Mouse (Mus musculus): ENCODE measurements at regions not wholly inside any gene's neighbourhood (a gene's known extent, or its start where the extent isn't known, plus 50 kb on each side); places are given as distances from the start of the nearest gene placed in this dataset.

DNA sequence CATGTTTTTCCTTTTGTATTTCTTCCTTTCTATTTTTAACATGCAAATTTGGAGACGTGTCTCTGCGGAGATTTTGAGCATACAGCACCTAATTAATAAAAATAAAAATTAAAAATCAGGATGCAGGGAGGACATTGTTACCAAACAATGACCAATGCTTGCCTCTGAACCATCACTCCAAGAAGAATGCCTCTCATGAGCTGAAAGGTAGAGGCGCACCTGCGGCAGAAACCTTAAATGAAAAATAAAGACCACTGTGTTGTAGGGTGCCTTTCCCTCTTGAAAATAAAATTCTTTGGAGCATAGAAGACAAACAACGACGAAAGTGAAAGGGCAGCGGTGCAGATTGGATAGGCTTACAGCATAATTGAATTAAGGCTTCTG, 204.8 kb upstream of the Isl1 start:
- Histone ChIP-seq H3K36me3 (no peaks in the 10 kb centered on the region), H3K4me1 (replicated peaks) (0 out of 2 replicates have a peak, but pooled peaks cover 9% of the 10 kb centered on the region), H3K27me3 (peaks cover 8% of the 10 kb centered on the region), H3K4me2 (peak overlapping the region; percentile 53), H3K9ac (no peak overlapping the region; the same call in 1 of the 2 replicates), H3K4me3 (peak overlapping the region; percentile 24), H3K9me3 (no peaks in the 10 kb centered on the region), H3K27ac (replicated peaks) (no peak overlapping the region)
- no peak for ATAC-seq (ENCODE audit: low FRiP score, low read depth)
- 38% methylated on average over 7 of the region's 7 CpGs for WGBS

- no peak overlapping the region for H3K27ac ChIP-seq (replicated peaks)
- no peak overlapping the region for H3K4me2 ChIP-seq
- H3K4me3 ChIP-seq: no peak overlapping the region
- H3K27me3 ChIP-seq: peaks cover 8% of the 10 kb centered on the region
- ATAC-seq (ENCODE audit: low FRiP score, low read depth): no peak
- H3K36me3 ChIP-seq: no peaks in the 10 kb centered on the region
- H3K9ac ChIP-seq: no peak overlapping the region
- 0 out of 2 replicates have a peak, but pooled peaks cover 9% of the 10 kb centered on the region for H3K4me1 ChIP-seq (replicated peaks)
- 83% methylated on average over 4 of the region's 4 CpGs for WGBS
- H3K9me3 ChIP-seq: no peaks in the 10 kb centered on the region
Observed at GRCm38 (mm10) chr13:116512398-116512797, 202.9 kb upstream of the Isl1 start.

GRCm38 (mm10) chr13:116508213-116508811, 198.8 kb upstream of the Isl1 start:
- 82% methylated on average over 7 of the region's 7 CpGs for WGBS

GRCm38 (mm10) chr13:116497659-116498414, 188.3 kb upstream of the Isl1 start:
- no peak overlapping the region for H3K4me3 ChIP-seq
- 0 out of 2 replicates have a peak, but pooled peaks cover 4% of the 10 kb centered on the region for H3K27me3 ChIP-seq
- no peaks in the 10 kb centered on the region for H3K36me3 ChIP-seq
- 0 out of 2 replicates have a peak, but pooled peaks cover 4% of the 10 kb centered on the region for H3K4me1 ChIP-seq (replicated peaks)
- no peak overlapping the region for H3K9ac ChIP-seq
- 28% methylated on average over 6 of the region's 6 CpGs for WGBS
- H3K9me3 ChIP-seq: no peaks in the 10 kb centered on the region
- ATAC-seq (ENCODE audit: low FRiP score, low read depth): peak; percentile 56
- H3K4me2 ChIP-seq: no peak overlapping the region
- H3K27ac ChIP-seq (replicated peaks): no peak overlapping the region

More at GRCm38 (mm10) chr13:116508213-116508811, 198.8 kb upstream of the Isl1 start:
- Histone ChIP-seq H3K4me1 (replicated peaks) (no peaks in the 10 kb centered on the region), H3K4me3 (no peak overlapping the region), H3K4me2 (no peak overlapping the region), H3K27me3 (0 out of 2 replicates have a peak, but pooled peaks cover 9% of the 10 kb centered on the region), H3K36me3 (no peaks in the 10 kb centered on the region), H3K27ac (replicated peaks) (no peak overlapping the region), H3K9ac (no peak overlapping the region), H3K9me3 (no peaks in the 10 kb centered on the region)
- no peak for ATAC-seq (ENCODE audit: low FRiP score, low read depth)

DNA sequence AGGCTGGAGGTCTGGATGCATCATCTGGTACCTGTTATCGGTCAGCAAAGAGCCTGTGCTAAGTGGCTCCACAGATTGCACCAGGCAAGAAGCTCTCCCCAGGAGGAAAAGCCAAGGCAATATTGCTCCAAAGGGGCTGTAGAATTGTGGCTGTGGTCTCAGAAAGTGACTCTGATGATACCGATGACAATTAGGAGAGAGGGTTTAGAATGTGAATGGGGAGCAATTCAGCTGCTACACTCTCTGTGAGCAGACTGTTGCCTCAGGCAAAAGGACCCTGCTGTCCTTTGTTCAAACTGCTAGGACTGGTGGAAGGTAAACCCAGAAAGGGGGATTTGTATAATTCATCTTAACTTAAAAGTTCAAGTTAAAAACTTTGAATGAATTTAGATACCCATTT, 186.2 kb upstream of the Isl1 start:
- ATAC-seq (ENCODE audit: low FRiP score, low read depth): no peak
- H3K4me1 ChIP-seq (replicated peaks): 0 out of 2 replicates have a peak, but pooled peaks cover 4% of the 10 kb centered on the region
- no peaks in the 10 kb centered on the region for H3K9me3 ChIP-seq
- H3K36me3 ChIP-seq: no peaks in the 10 kb centered on the region
- no peak overlapping the region for H3K9ac ChIP-seq
- no peak overlapping the region for H3K27ac ChIP-seq (replicated peaks)
- 0 out of 2 replicates have a peak, but pooled peaks cover 4% of the 10 kb centered on the region for H3K27me3 ChIP-seq
- 14% methylated on average over 2 of the region's 2 CpGs for WGBS
- no peak overlapping the region for H3K4me2 ChIP-seq
- no peak overlapping the region for H3K4me3 ChIP-seq

- peak; percentile 66; the same call in 1 of the 2 replicates for ATAC-seq (ENCODE audit: low FRiP score, low read depth)
- Histone ChIP-seq H3K36me3 (no peaks in the 10 kb centered on the region), H3K27me3 (0 out of 2 replicates have a peak, but pooled peaks cover 4% of the 10 kb centered on the region), H3K4me3 (no peak overlapping the region), H3K9me3 (no peaks in the 10 kb centered on the region), H3K27ac (replicated peaks) (no peak overlapping the region), H3K4me1 (replicated peaks) (no peaks in the 10 kb centered on the region), H3K9ac (no peak overlapping the region), H3K4me2 (no peak overlapping the region)
- WGBS: 53% methylated on average over 1 of the region's 1 CpGs
Observed at GRCm38 (mm10) chr13:116489420-116489819, 179.9 kb upstream of the Isl1 start.

DNA sequence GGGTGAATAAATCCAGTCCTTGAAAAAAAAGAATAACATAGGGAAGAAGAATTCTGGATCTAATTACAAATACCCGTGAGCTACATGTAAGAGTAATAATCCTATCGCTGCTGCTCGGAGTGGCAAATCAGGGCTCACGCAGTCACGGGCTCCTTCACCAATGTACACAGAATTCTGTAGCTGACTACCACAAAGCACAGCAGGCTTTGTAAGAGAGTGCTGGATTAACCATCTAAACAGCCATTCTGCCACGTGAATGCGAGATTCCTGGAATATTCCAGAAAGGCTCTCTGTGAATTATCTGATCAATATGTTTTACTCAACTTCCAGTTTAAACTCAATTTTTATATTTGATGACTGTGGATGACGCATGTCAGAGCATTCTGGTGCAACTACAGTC, 165.1 kb upstream of the Isl1 start:
- Histone ChIP-seq H3K4me1 (replicated peaks) (no peaks in the 10 kb centered on the region), H3K4me3 (no peak overlapping the region), H3K4me2 (no peak overlapping the region), H3K36me3 (no peaks in the 10 kb centered on the region), H3K27me3 (no peaks in the 10 kb centered on the region), H3K9me3 (no peaks in the 10 kb centered on the region), H3K9ac (no peak overlapping the region), H3K27ac (replicated peaks) (no peak overlapping the region)
- 79% methylated on average over 8 of the region's 8 CpGs for WGBS
- ATAC-seq (ENCODE audit: low FRiP score, low read depth): no peak

- ATAC-seq (ENCODE audit: low FRiP score, low read depth): no peak
- WGBS: 64% methylated on average over 6 of the region's 6 CpGs
Observed at GRCm38 (mm10) chr13:116461757-116462156, 152.3 kb upstream of the Isl1 start.

GRCm38 (mm10) chr13:116443165-116443955, 133.9 kb upstream of the Isl1 start:
- Histone ChIP-seq H3K9me3 (no peaks in the 10 kb centered on the region), H3K27ac (replicated peaks) (no peak overlapping the region), H3K27me3 (no peaks in the 10 kb centered on the region), H3K4me1 (replicated peaks) (no peaks in the 10 kb centered on the region), H3K9ac (no peak overlapping the region), H3K36me3 (no peaks in the 10 kb centered on the region), H3K4me3 (no peak overlapping the region), H3K4me2 (peak overlapping the region; percentile 29)
- no peak for ATAC-seq (ENCODE audit: low FRiP score, low read depth)
- 47% methylated on average over 15 of the region's 15 CpGs for WGBS

More at GRCm38 (mm10) chr13:116461757-116462156, 152.3 kb upstream of the Isl1 start:
- Histone ChIP-seq H3K9me3 (no peaks in the 10 kb centered on the region), H3K36me3 (no peaks in the 10 kb centered on the region), H3K27ac (replicated peaks) (no peak overlapping the region), H3K4me1 (replicated peaks) (no peaks in the 10 kb centered on the region), H3K4me3 (no peak overlapping the region), H3K27me3 (no peaks in the 10 kb centered on the region), H3K4me2 (no peak overlapping the region), H3K9ac (no peak overlapping the region)

- WGBS: 77% methylated on average over 3 of the region's 3 CpGs
- no peaks in the 10 kb centered on the region for H3K4me1 ChIP-seq (replicated peaks)
- no peaks in the 10 kb centered on the region for H3K9me3 ChIP-seq
- no peak overlapping the region for H3K4me3 ChIP-seq
- no peak for ATAC-seq (ENCODE audit: low FRiP score, low read depth)
- no peaks in the 10 kb centered on the region for H3K27me3 ChIP-seq
- no peak overlapping the region for H3K9ac ChIP-seq
- H3K4me2 ChIP-seq: no peak overlapping the region
- no peaks in the 10 kb centered on the region for H3K36me3 ChIP-seq
- no peak overlapping the region for H3K27ac ChIP-seq (replicated peaks)
Observed at GRCm38 (mm10) chr13:116417768-116418167, 108.3 kb upstream of the Isl1 start.

GRCm38 (mm10) chr13:116414473-116414872, 105.0 kb upstream of the Isl1 start:
- Histone ChIP-seq H3K9ac (no peak overlapping the region), H3K9me3 (no peaks in the 10 kb centered on the region), H3K27ac (replicated peaks) (no peak overlapping the region), H3K36me3 (no peaks in the 10 kb centered on the region), H3K27me3 (no peaks in the 10 kb centered on the region), H3K4me3 (no peak overlapping the region), H3K4me1 (replicated peaks) (no peaks in the 10 kb centered on the region), H3K4me2 (no peak overlapping the region)
- WGBS: 52% methylated on average over 7 of the region's 7 CpGs
- ATAC-seq (ENCODE audit: low FRiP score, low read depth): no peak

- no peak overlapping the region for H3K4me2 ChIP-seq
- WGBS: 78% methylated on average over 5 of the region's 5 CpGs
- ATAC-seq (ENCODE audit: low FRiP score, low read depth): no peak
- H3K9me3 ChIP-seq: no peaks in the 10 kb centered on the region
- H3K27ac ChIP-seq (replicated peaks): no peak overlapping the region
- no peaks in the 10 kb centered on the region for H3K36me3 ChIP-seq
- H3K4me3 ChIP-seq: no peak overlapping the region
- H3K27me3 ChIP-seq: no peaks in the 10 kb centered on the region
- H3K9ac ChIP-seq: no peak overlapping the region
- no peaks in the 10 kb centered on the region for H3K4me1 ChIP-seq (replicated peaks)
Observed at GRCm38 (mm10) chr13:116410682-116411081, 101.2 kb upstream of the Isl1 start.
